In the genomic region with DNA sequence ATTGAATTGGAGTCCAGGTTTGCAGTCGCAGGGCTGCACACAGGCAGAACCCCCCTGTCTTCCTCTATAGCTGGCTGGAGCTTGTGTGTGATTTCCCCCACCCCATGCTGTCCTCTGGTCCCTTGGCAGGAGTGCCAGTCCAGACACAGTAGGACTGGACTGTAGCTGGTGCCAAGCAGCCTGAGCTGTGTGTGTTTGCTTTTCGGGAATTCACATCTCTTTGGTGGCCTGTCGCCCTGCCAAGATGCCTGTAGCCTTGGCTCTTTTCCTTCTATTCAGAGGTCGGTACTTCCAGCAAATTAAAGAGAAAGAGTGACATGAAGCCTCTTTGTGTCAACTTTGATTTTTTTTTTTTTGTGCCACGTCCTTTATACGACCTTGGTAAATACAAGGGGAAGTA, we compare ENCODE assay signal across 9 mouse cellular contexts. TPM values are rescaled to one million over a fixed set of nuclear protein-coding genes. Genes with fewer than 3 reads are reported as not detected.
DNase-seq lines count a peak whose midpoint lies in the region; ATAC-seq lines count a peak whose summit lies in the region.
"Had no signal": no experiment of that assay in that cellular context is flagged by ENCODE, and none has a peak within 500 bp of the region (broad histone marks: within the 10 kb centered on the region; RNA-seq: fewer than 3 reads in every experiment).

No protein-coding gene starts in this region.

- H3K4me3 ChIP-seq in kidney, embryonic 16.5 days (ENCODE audit: low read length), result no peak overlapping the region
- no peak overlapping the region for H3K4me3 ChIP-seq in lung, embryonic 15.5 days
- H3K4me3 ChIP-seq: limb, embryonic 15.5 days had no signal

- H3K4me2 ChIP-seq in kidney, embryonic 16.5 days (replicated peaks; ENCODE audit: low read depth, low read length), result no peak overlapping the region
- no peak overlapping the region for H3K4me2 ChIP-seq in lung, embryonic 15.5 days
- H3K4me2 ChIP-seq: limb, embryonic 15.5 days had no signal

- no peak overlapping the region for H3K27ac ChIP-seq in kidney, embryonic 16.5 days (ENCODE audit: low read length)
- H3K27ac ChIP-seq in lung, embryonic 15.5 days, result no peak overlapping the region
- H3K27ac ChIP-seq: limb, embryonic 15.5 days had no signal

- H3K36me3 ChIP-seq in kidney, embryonic 16.5 days (ENCODE audit: insufficient read depth, low read length), result 0 out of 2 replicates have a peak, but pooled peaks cover 3% of the 10 kb centered on the region
- H3K36me3 ChIP-seq in lung, embryonic 15.5 days, result no peaks in the 10 kb centered on the region

- H3K4me1 ChIP-seq in kidney, embryonic 16.5 days (ENCODE audit: insufficient read depth, low read length), result no peaks in the 10 kb centered on the region
- peaks cover 6% of the 10 kb centered on the region for H3K4me1 ChIP-seq in lung, embryonic 15.5 days

- H3K9me3 ChIP-seq in kidney, embryonic 16.5 days (ENCODE audit: low read length), result no peaks in the 10 kb centered on the region
- no peaks in the 10 kb centered on the region for H3K9me3 ChIP-seq in lung, embryonic 15.5 days
- H3K9me3 ChIP-seq: limb, embryonic 15.5 days had no signal

- no peak for ATAC-seq in kidney, embryonic 16.5 days (ENCODE audit: low FRiP score, low TSS enrichment)
- peak; percentile 67; the same call in 1 of the 2 replicates for ATAC-seq in lung, embryonic 15.5 days (ENCODE audit: borderline replicate concordance, extremely low read depth, low FRiP score, low TSS enrichment)
- no peak for ATAC-seq in CD4-positive, CD25-positive, alpha-beta regulatory T cell, adult 4 months
- no peak for ATAC-seq in erythroid progenitor cell, adult 5-6 weeks (replicated peaks; ENCODE audit: low FRiP score, poor library complexity, severe bottlenecking)

- DNase-seq in kidney, postnatal 14 days, result peak; percentile 15
- peak; percentile 75 for DNase-seq in brain, adult 2 months (ENCODE audit: low read depth, low spot score)
- peak; percentile 67 for DNase-seq in cerebellum, adult 9-11 months
- DNase-seq in heart, adult 8-10 months (ENCODE audit: low spot score), result no peak

- 81% methylated on average over 6 of the region's 6 CpGs for whole genome bisulfite sequencing in kidney, embryonic 16.5 days
- WGBS in lung, embryonic 15.5 days, result 44% methylated on average over 6 of the region's 6 CpGs

- H3K27me3 ChIP-seq in kidney, embryonic 16.5 days (ENCODE audit: insufficient read depth, low read length), result no peaks in the 10 kb centered on the region; the same call in 1 of the 2 replicates
- peaks cover 9% of the 10 kb centered on the region; the same call in 1 of the 2 replicates for H3K27me3 ChIP-seq in lung, embryonic 15.5 days
- H3K27me3 ChIP-seq: limb, embryonic 15.5 days had no signal

- H3K9ac ChIP-seq in kidney, embryonic 16.5 days (replicated peaks; ENCODE audit: low read length), result no peak overlapping the region
- H3K9ac ChIP-seq in lung, embryonic 15.5 days, result no peak overlapping the region
- H3K9ac ChIP-seq: limb, embryonic 15.5 days had no signal

RNA-seq across cellular contexts. Expression of gene Dclk1, which starts 6.3 kb away (rescaled TPM):
- polyA plus RNA-seq in kidney, embryonic 16.5 days (2015; fragmentation: Nextera tagmentation; extraction: Ambion mirVana), result 25.6 and 30.0 TPM in 2 replicates
- 10.7 and 13.2 TPM in 2 replicates for polyA plus RNA-seq in lung, embryonic 15.5 days (2015; fragmentation: Nextera tagmentation; extraction: Ambion mirVana)
- under 1 TPM; 0.16 to 0.50 TPM for polyA plus RNA-seq in CD4-positive, CD25-positive, alpha-beta regulatory T cell, adult 4 months (2017; shearing (Covaris generic))
- total RNA-seq in erythroid progenitor cell, adult 5-6 weeks (2015; ENCODE audit: low replicate concordance), result not detected in 2 replicates
- total RNA-seq in erythroid progenitor cell, adult 5-6 weeks (2017; ENCODE audit: low replicate concordance), result not detected in 2 replicates
- total RNA-seq in heart, adult 8-10 months (2022), result 1 to 10 TPM; 2.4 to 4.7 (median 3.6) TPM
